Mouse (Mus musculus) midbrain, embryonic 15.5 days (tissue): Measurements from ENCODE around the gene Prkag2. TPM values are rescaled to one million over a fixed set of nuclear protein-coding genes. Genes with fewer than 3 reads are reported as not detected.
"Not testable (repeated sequence)": the region's sequence is repeated elsewhere in the genome, so short reads cannot be mapped to it uniquely, and the experiment has no call there.

Experiments used
- ATAC-seq: fragments of 200-750 bp; cut with Nextera tagmentation; replicated peaks from 2 replicates; pipeline ENCODE4 v1.8.0; 2017; ENCODE audit warnings: moderate TSS enrichment
- H3K27ac ChIP-seq: fragments of 300-500 bp; sonication (generic); 2 replicates; pipeline ENCODE4 v1.5.1; 2015; ENCODE audit warnings: mild to moderate bottlenecking, inconsistent platforms
- H3K27me3 ChIP-seq: fragments of 300-500 bp; sonication (generic); replicated peaks from 2 replicates; pipeline ENCODE4 v1.6.1; 2015; ENCODE audit warnings: inconsistent platforms
- H3K36me3 ChIP-seq: fragments of 300-500 bp; sonication (generic); replicated peaks from 2 replicates; pipeline ENCODE4 v1.6.1; 2015; ENCODE audit warnings: inconsistent platforms
- H3K4me1 ChIP-seq: fragments of 300-500 bp; sonication (generic); 2 replicates; pipeline ENCODE4 v1.6.1; 2015; ENCODE audit warnings: inconsistent platforms
- H3K4me2 ChIP-seq: fragments of 300-500 bp; sonication (generic); 2 replicates; pipeline ENCODE4 v1.6.1; 2015; ENCODE audit warnings: inconsistent platforms, mild to moderate bottlenecking, moderate library complexity
- H3K4me3 ChIP-seq: fragments of 300-500 bp; sonication (generic); 2 replicates; pipeline ENCODE4 v1.5.1; 2015; ENCODE audit warnings: mild to moderate bottlenecking, inconsistent platforms
- H3K9ac ChIP-seq: fragments of 300-500 bp; sonication (generic); 2 replicates; pipeline ENCODE4 v1.6.1; 2015; ENCODE audit warnings: mild to moderate bottlenecking, inconsistent platforms
- H3K9me3 ChIP-seq: fragments of 300-500 bp; sonication (generic); 2 replicates; pipeline ENCODE4 v1.6.1; 2016; ENCODE audit warnings: inconsistent platforms
- WGBS: fragments of 180-500 bp; shearing (Covaris S2); methylation state at CpG from one replicate; pipeline ENCODE4 v1.1.7; 2015; ENCODE audit warnings: mixed read lengths; 5-methylcytosine and 5-hydroxymethylcytosine counted together
- polyA plus RNA-seq: library from polyadenylated mRNA; unstranded; fragments of >200 nt; fragmentation: Nextera tagmentation; extraction: Ambion mirVana; gene quantifications from 2 replicates; pipeline ENCODE4 v1.2.1, GENCODE M21; 2015

The Prkag2 gene
- polyA plus RNA-seq, 1 experiment from 2014 or later = 102 TPM

- Histone ChIP-seq H3K9ac (no peak overlapping the region), H3K27ac (no peak overlapping the region), H3K27me3 (no peaks in the 10 kb centered on the region), H3K4me1 (no peaks in the 10 kb centered on the region), H3K4me2 (no peak overlapping the region), H3K4me3 (no peak overlapping the region), H3K9me3 (no peaks in the 10 kb centered on the region), H3K36me3 (peaks cover 19% of the 10 kb centered on the region; the same call in 1 of the 2 replicates)
- WGBS = 90% methylated on average over 9 of the region's 9 CpGs
- no peak for ATAC-seq
These were observed 239.0 kb downstream of the Prkag2 start for GRCm38 (mm10) chr5:24861449-24861930.

DNA sequence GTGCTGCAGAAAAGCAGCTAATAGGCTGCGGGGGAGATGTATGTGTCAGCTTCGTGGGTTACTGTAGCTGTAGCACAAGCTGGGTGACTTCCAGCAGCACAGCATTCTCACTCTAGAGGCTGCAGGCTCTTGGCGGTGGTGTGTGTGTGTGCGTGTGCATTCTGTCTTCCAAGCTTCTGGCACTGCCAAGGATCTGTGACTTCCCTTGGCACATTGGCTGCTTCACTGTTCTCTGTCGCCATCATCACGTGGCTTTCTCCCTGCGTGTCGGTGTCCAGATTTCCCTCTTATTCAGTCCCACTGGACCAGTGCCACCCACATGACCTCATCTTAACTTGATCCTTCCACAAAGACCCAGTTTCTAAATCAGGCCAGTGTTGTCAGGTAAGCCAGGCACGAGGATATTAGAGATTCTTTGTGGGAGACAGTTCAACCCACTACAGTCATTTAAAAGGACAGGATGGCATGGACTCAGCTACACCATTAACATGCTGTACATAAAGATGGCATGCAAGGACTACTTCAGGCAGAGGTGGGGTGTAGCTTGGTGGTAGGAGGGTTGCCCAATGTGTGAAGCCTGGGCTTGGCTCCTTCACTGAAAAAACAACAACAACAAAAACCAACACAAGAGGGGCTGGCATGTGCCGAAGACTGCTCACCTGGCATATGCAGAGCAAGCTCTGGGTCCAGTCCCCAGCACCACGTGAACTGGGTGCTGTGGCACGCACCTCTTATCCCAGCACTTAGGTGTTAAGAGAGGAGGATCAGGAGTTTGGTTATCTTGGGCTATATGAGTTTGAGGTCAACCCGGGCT lies 239.6 kb downstream of the Prkag2 start:
- H3K27ac ChIP-seq = no peak overlapping the region
- no peak overlapping the region for H3K4me3 ChIP-seq
- 0 out of 2 replicates have a peak, but pooled peaks have one; percentile 48 for ATAC-seq
- no peaks in the 10 kb centered on the region for H3K27me3 ChIP-seq
- no peak overlapping the region for H3K4me2 ChIP-seq
- WGBS = 85% methylated on average over 13 of the region's 13 CpGs
- H3K9ac ChIP-seq = no peak overlapping the region
- no peaks in the 10 kb centered on the region for H3K4me1 ChIP-seq
- peaks cover 13% of the 10 kb centered on the region; the same call in 1 of the 2 replicates for H3K36me3 ChIP-seq
- H3K9me3 ChIP-seq = no peaks in the 10 kb centered on the region

DNA sequence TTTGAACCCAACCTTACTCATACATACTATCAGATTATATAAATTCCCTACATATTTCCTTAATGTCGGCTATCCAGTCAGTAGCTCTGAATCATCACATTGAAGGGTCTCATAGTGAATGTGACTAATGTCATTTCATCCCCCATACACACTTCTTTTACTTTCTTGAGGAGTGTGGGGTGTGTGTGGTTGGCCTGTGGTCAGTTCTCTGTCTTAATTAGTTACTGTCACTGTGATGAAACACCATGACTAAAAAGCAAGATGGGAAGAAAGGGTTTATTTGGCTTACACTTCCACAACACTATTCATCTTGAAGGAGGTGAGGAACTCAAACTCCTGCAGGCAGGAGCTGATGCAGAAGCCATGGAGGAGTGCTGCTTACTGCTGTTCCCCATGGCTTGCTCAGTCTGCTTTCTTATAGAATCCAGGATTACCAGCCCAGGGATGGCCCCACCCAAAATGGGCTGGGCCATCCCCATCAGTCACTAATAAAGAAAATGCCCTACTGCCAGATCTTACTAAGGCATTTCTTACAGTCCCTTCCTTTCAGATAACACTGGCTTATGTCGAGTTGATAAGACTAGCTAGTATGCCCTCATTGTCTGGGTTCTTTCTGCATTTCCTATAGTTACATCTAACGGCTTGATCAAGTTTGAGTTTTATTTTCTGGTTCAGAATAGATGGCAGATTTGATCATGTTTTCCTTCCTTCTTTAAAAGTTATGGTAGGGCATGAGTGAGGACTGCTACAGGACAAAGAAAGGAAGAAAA lies 240.5 kb downstream of the Prkag2 start:
- Histone ChIP-seq H3K4me2 (no peak overlapping the region), H3K36me3 (peaks cover 13% of the 10 kb centered on the region; the same call in 1 of the 2 replicates), H3K27me3 (no peaks in the 10 kb centered on the region), H3K9ac (no peak overlapping the region), H3K9me3 (no peaks in the 10 kb centered on the region), H3K4me3 (no peak overlapping the region), H3K4me1 (no peaks in the 10 kb centered on the region), H3K27ac (no peak overlapping the region)
- ATAC-seq = no peak
- 82% methylated on average over 3 of the region's 3 CpGs for WGBS

- no peaks in the 10 kb centered on the region for H3K9me3 ChIP-seq
- H3K4me3 ChIP-seq = no peak overlapping the region
- no peak for ATAC-seq
- no peak overlapping the region for H3K4me2 ChIP-seq
- no peak overlapping the region for H3K9ac ChIP-seq
- H3K36me3 ChIP-seq = no peaks in the 10 kb centered on the region
- H3K27me3 ChIP-seq = no peaks in the 10 kb centered on the region
- H3K4me1 ChIP-seq = no peaks in the 10 kb centered on the region
- H3K27ac ChIP-seq = no peak overlapping the region
- WGBS = 70% methylated on average over 3 of the region's 3 CpGs
These were observed 245.4 kb downstream of the Prkag2 start for GRCm38 (mm10) chr5:24854827-24855600.

DNA sequence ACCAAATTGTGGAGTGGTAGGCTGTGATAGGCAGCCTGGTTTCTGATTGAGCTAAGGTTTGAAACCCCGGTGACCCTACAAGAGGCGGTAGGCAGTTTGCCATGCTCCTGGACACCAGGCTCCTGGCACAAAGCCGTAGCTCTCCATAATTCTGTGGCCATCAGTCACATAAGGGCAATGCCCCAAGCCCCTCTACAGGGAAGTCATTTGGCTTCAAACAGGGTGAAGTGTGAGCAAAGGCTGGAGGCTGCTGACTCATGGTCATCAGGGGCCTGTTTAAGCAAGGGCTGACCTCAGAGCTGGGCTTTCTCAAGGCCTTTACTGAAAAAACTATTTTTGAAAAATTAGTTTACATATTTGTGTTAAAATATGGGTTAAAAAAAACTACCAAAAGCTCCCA lies 246.2 kb downstream of the Prkag2 start:
- H3K9ac ChIP-seq = no peak overlapping the region
- no peak for ATAC-seq
- H3K4me3 ChIP-seq = no peak overlapping the region
- H3K27ac ChIP-seq = no peak overlapping the region
- H3K36me3 ChIP-seq = no peaks in the 10 kb centered on the region
- no peaks in the 10 kb centered on the region for H3K9me3 ChIP-seq
- WGBS = 92% methylated on average over 3 of the region's 3 CpGs
- no peaks in the 10 kb centered on the region for H3K27me3 ChIP-seq
- no peak overlapping the region for H3K4me2 ChIP-seq
- no peaks in the 10 kb centered on the region for H3K4me1 ChIP-seq

DNA sequence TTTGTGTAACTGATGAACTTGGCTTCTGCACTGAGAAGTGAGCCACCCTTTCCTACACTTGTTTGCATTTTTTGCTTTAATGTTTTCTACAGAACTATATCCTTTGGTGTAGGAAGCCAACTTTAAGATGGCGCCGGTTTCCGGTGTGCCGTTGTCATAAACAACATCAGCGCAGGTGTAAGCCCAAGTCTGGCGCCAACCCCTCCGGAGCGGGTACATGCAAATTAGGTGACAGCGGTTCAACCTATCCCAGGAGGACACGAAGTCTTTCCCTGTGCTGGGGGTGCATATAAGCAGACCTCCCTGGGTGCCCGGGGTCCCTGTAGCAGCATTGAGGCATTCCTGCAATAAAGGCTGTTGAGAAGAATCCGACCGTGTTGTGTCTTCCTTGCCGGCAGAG lies 252.2 kb downstream of the Prkag2 start:
- not testable (repeated sequence) for H3K9ac ChIP-seq, ATAC-seq, H3K4me3 ChIP-seq, H3K9me3 ChIP-seq, H3K27ac ChIP-seq, H3K4me1 ChIP-seq, H3K4me2 ChIP-seq, H3K36me3 ChIP-seq, H3K27me3 ChIP-seq
- WGBS = 88% methylated on average over 14 of the region's 14 CpGs

DNA sequence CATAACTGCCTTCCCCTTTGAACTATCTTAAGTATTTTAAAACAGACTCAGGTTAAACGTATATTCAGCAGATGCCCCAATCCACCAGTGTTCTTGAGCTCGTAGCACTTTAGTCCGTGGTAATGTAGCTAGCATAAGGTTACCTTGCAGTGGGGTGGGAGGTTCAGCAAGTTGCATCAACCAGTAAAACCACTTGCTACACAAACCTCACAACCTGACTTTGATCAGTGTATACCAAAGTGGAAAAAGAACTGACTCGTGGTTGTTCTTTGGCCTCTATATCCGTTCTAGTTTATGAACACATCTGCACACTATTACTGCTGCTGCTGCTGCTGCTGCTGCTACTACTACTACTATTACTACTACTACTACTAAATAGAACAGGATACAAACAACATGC lies 256.6 kb downstream of the Prkag2 start:
- H3K4me1 ChIP-seq = peaks cover 30% of the 10 kb centered on the region
- H3K27me3 ChIP-seq = no peaks in the 10 kb centered on the region
- peak overlapping the region; percentile 97; the same call in 1 of the 2 replicates for H3K27ac ChIP-seq
- no peaks in the 10 kb centered on the region for H3K36me3 ChIP-seq
- H3K4me2 ChIP-seq = no peak overlapping the region
- no peak overlapping the region for H3K4me3 ChIP-seq
- H3K9ac ChIP-seq = peak overlapping the region; percentile 60; the same call in 1 of the 2 replicates
- H3K9me3 ChIP-seq = no peaks in the 10 kb centered on the region
- ATAC-seq = no peak
- 90% methylated on average over 5 of the region's 5 CpGs for WGBS

- ATAC-seq = peak; percentile 46
- Histone ChIP-seq H3K36me3 (no peaks in the 10 kb centered on the region), H3K27ac (peak overlapping the region; percentile 97), H3K4me2 (peak overlapping the region; percentile 85), H3K4me3 (peak overlapping the region; percentile 92), H3K9ac (peak overlapping the region; percentile 60), H3K27me3 (no peaks in the 10 kb centered on the region), H3K9me3 (no peaks in the 10 kb centered on the region), H3K4me1 (peaks cover 34% of the 10 kb centered on the region)
- WGBS = 1% methylated on average over 21 of the region's 21 CpGs
These were observed 257.4 kb downstream of the Prkag2 start for GRCm38 (mm10) chr5:24843103-24843475.

- Histone ChIP-seq H3K27me3 (no peaks in the 10 kb centered on the region), H3K27ac (peak within 1 kb of the TSS; percentile 97), H3K9me3 (no peaks in the 10 kb centered on the region), H3K36me3 (no peaks in the 10 kb centered on the region), H3K4me1 (peaks cover 34% of the 10 kb centered on the region), H3K9ac (peak within 1 kb of the TSS; percentile 88), H3K4me3 (peak within 1 kb of the TSS; percentile 92), H3K4me2 (peak within 1 kb of the TSS; percentile 85)
- peak; percentile 98 for ATAC-seq
- WGBS = under 1% methylated on average over 91 of the region's 92 CpGs
These were observed 258.0 kb downstream of the Prkag2 start, which contains the start of gene Rheb for GRCm38 (mm10) chr5:24842274-24843102. Gene Rheb, minus strand, starts transcription at chr5:24842624.

DNA sequence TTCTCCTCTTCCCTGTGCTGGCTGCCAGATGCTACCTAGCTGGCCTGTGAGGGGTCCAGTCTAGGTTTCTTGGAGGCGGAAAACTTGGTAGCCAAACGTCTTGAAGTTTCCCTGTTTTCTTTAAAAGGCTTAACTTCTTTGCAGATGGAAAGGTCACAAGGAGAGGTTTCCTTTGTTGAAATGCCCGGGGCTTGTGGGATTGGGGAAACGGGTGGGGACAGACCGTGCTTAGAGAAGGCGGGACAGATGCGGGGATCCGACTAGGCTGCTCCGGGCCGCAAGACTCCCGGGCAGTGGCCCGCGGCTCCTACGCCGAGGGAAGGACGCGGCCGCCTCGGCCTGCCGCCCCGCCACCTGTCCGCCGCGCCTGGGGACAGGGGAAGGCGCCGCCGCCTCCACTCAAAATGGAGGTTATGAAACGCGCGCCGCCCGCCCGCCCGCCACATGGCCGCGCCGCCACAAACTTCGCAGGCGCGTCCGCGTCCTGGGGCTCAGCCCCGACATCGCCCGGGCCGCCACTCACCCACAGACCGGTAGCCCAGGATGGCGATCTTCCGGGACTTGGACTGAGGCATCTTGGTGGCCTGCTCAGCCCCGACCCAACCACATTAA lies 258.7 kb downstream of the Prkag2 start:
- peak overlapping the region; percentile 97 for H3K27ac ChIP-seq
- peak; percentile 2; the same call in 1 of the 2 replicates for ATAC-seq

DNA sequence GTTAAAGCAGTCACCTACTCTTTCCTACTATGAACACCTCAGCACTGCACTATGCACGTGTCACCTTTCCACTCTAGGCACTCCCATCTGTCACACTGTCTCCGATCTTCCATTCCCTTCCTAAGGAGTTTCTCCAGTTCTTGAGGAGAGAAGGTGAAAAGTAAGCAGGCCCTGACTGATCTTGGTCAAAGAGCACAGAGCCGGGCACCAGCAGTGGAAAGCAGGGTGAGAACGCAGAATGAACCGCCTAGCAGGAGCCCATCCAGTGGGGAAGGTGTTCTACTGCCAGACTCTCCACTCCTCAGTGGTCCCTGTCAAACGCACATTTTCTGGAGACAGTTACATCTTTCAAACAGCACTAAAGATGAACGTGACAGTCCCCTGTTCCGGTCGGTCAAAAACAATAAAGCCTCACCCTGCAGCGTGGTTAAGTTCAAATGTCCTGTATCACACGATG lies 259.4 kb downstream of the Prkag2 start:
- no peaks in the 10 kb centered on the region for H3K9me3 ChIP-seq
- no peaks in the 10 kb centered on the region for H3K27me3 ChIP-seq
- H3K4me3 ChIP-seq = peak overlapping the region; percentile 92
- peaks cover 34% of the 10 kb centered on the region for H3K4me1 ChIP-seq
- no peak for ATAC-seq
- H3K4me2 ChIP-seq = peak overlapping the region; percentile 70
- no peaks in the 10 kb centered on the region for H3K36me3 ChIP-seq
- WGBS = 20% methylated on average over 11 of the region's 11 CpGs
- peak overlapping the region; percentile 88 for H3K9ac ChIP-seq
- peak overlapping the region; percentile 97; the same call in 1 of the 2 replicates for H3K27ac ChIP-seq

More for the DNA sequence above, 258.7 kb downstream of the Prkag2 start:
- Histone ChIP-seq H3K27me3 (no peaks in the 10 kb centered on the region), H3K9ac (peak overlapping the region; percentile 88), H3K4me2 (peak overlapping the region; percentile 70), H3K9me3 (no peaks in the 10 kb centered on the region), H3K4me3 (peak overlapping the region; percentile 92), H3K36me3 (no peaks in the 10 kb centered on the region), H3K4me1 (peaks cover 34% of the 10 kb centered on the region)
- WGBS = under 1% methylated on average over 50 of the region's 50 CpGs
